Comparison of ENCODE assay signal across 9 mouse cellular contexts in the genomic region with DNA sequence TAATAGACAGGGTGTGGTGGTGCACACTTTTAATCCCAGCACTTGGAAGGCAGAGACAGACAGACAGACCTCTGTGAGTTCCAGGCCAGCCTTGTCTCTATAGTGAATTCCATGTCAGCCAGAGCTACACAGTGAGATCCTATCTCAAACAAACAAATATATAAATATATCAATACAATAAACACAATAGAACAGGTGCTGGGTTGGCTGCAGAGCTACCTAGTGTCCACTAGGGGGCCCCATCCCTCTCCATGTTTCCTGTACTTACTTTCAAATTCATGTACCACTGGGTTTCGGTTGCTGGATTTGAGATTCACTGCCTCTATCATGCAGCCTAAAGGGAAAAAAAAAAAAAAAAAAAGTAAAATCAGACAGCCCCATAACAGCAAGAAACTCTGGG. TPM values are rescaled to one million over a fixed set of nuclear protein-coding genes. Genes with fewer than 3 reads are reported as not detected.
DNase-seq lines count a peak whose midpoint lies in the region; ATAC-seq and TF ChIP-seq lines count a peak whose summit lies in the region.
"Had no signal": no experiment of that assay in that cellular context is flagged by ENCODE, and none has a peak within 500 bp of the region (broad histone marks: within the 10 kb centered on the region; RNA-seq: fewer than 3 reads in every experiment).

No protein-coding gene starts in this region.

- H3K4me1 ChIP-seq in heart, embryonic 10.5 days, result peaks cover 25% of the 10 kb centered on the region
- peaks cover 17% of the 10 kb centered on the region for H3K4me1 ChIP-seq in midbrain, embryonic 13.5 days (replicated peaks)

- WGBS in heart, embryonic 10.5 days, result 73% methylated on average over 1 of the region's 1 CpGs
- WGBS in midbrain, embryonic 13.5 days, result 33% methylated on average over 1 of the region's 1 CpGs

- H3K9ac ChIP-seq in midbrain, embryonic 13.5 days (replicated peaks), result no peak overlapping the region
- H3K9ac ChIP-seq: limb, embryonic 13.5 days had no signal

- H3K27me3 ChIP-seq in heart, embryonic 10.5 days (ENCODE audit: insufficient read depth, poor library complexity, severe bottlenecking), result no peaks in the 10 kb centered on the region
- H3K27me3 ChIP-seq in C2C12 (ENCODE audit: control insufficient read depth, insufficient read depth, insufficient read length), result no peaks in the 10 kb centered on the region
- H3K27me3 ChIP-seq in midbrain, embryonic 13.5 days, result no peaks in the 10 kb centered on the region
- H3K27me3 ChIP-seq: limb, embryonic 13.5 days had no signal

- no peak overlapping the region for H3ac ChIP-seq in C2C12 (ENCODE audit: control insufficient read depth, insufficient read length, low read depth)

- no peaks in the 10 kb centered on the region for H3K79me2 ChIP-seq in C2C12 (ENCODE audit: control insufficient read depth, insufficient read depth)

- H3K9me3 ChIP-seq in heart, embryonic 10.5 days, result no peaks in the 10 kb centered on the region
- no peaks in the 10 kb centered on the region for H3K9me3 ChIP-seq in midbrain, embryonic 13.5 days
- H3K9me3 ChIP-seq: limb, embryonic 13.5 days had no signal

- peak; percentile 35 for TF ChIP-seq CTCF in C2C12 (IDR thresholded peaks at IDR 0.05; ENCODE audit: control insufficient read depth, insufficient read depth, insufficient read length)

- no peaks in the 10 kb centered on the region for H3K79me3 ChIP-seq in C2C12 (ENCODE audit: low read depth)

- H3K36me3 ChIP-seq in heart, embryonic 10.5 days, result peaks cover 34% of the 10 kb centered on the region
- peaks cover 3% of the 10 kb centered on the region for H3K36me3 ChIP-seq in C2C12 (ENCODE audit: control insufficient read depth, insufficient read depth)
- H3K36me3 ChIP-seq in midbrain, embryonic 13.5 days, result peaks cover 54% of the 10 kb centered on the region

- ATAC-seq in midbrain, embryonic 13.5 days, result 0 out of 2 replicates have a peak, but pooled peaks have one; percentile 1

- no peak overlapping the region for H3K27ac ChIP-seq in heart, embryonic 10.5 days
- H3K27ac ChIP-seq in midbrain, embryonic 13.5 days, result no peak overlapping the region
- H3K27ac ChIP-seq: limb, embryonic 13.5 days had no signal

- DNase-seq in heart, adult 9 months (ENCODE audit: low spot score in 2 of 2), result peak; percentile 45 to 63
- no peak for DNase-seq in heart, embryonic 10.5 days (ENCODE audit: low spot score)
- DNase-seq in adrenal gland, postnatal 36 days, result peak; percentile 50 to 70
- peak; percentile 20 for DNase-seq in fibroblast of lung, adult 2 months (ENCODE audit: low read depth)
- DNase-seq in kidney, postnatal 14 days, result peak; percentile 56
- DNase-seq in spleen, postnatal 10 days (ENCODE audit: low spot score in 2 of 2), result no peak

- H3K4me2 ChIP-seq in midbrain, embryonic 13.5 days (replicated peaks), result no peak overlapping the region
- H3K4me2 ChIP-seq: limb, embryonic 13.5 days had no signal

- H3K4me3 ChIP-seq in heart, embryonic 10.5 days, result no peak overlapping the region
- no peak overlapping the region for H3K4me3 ChIP-seq in C2C12 (ENCODE audit: insufficient read depth, poor library complexity, severe bottlenecking)
- no peak overlapping the region for H3K4me3 ChIP-seq in midbrain, embryonic 13.5 days (replicated peaks)
- H3K4me3 ChIP-seq: limb, embryonic 13.5 days had no signal

TF ChIP-seq in C2C12, 6 proteins besides CTCF, POLR2A, EP300 and RAD21:
- TF ChIP-seq CEBPB (IDR thresholded peaks at IDR 0.05; ENCODE audit: low read depth), result no peak
- TF ChIP-seq MYOG (IDR thresholded peaks at IDR 0.05; ENCODE audit: control insufficient read depth, extremely low read depth, insufficient read length), result no peak
- no peak for TF ChIP-seq FOSL1 (IDR thresholded peaks at IDR 0.05; ENCODE audit: insufficient read depth, low read length, poor library complexity, severe bottlenecking)
- no peak for TF ChIP-seq MYOD1 (IDR thresholded peaks at IDR 0.05; ENCODE audit: control insufficient read depth, insufficient read length, low read depth)
- TF ChIP-seq USF1 (IDR thresholded peaks at IDR 0.05; ENCODE audit: low read depth), result no peak
- no peak for TF ChIP-seq MAX (IDR thresholded peaks at IDR 0.05)

RNA-seq across cellular contexts. Expression of gene Jam3, which starts 49.1 kb away (rescaled TPM):
- 51.2 and 66.7 TPM in 2 replicates for polyA plus RNA-seq in heart, embryonic 10.5 days (2016; fragmentation: Nextera tagmentation; extraction: Ambion mirVana)
- polyA plus RNA-seq in C2C12 (2012; fragmentation: generic; extraction: Trizol), result 15.8 TPM
- total RNA-seq in adrenal gland, postnatal 36 days (2021), result 10 to 100 TPM; 37.9 to 43.2 TPM
- 99.8 and 103 TPM in 2 replicates for polyA plus RNA-seq in midbrain, embryonic 13.5 days (2015; fragmentation: Nextera tagmentation; extraction: Ambion mirVana)

Comparison
In these comparisons a context has a peak if more than half of its experiments do, and no peak if none do; other contexts are left out.
1. DNase-seq: peak in heart, adult 9 months (2 of 2), adrenal gland, postnatal 36 days (2 of 2), fibroblast of lung, adult 2 months (single experiment) and kidney, postnatal 14 days (single experiment); none in heart, embryonic 10.5 days (single experiment) and spleen, postnatal 10 days (0 of 2).